ENCODE assay signal across 9 mouse cellular contexts in genomic region chr15:8633375-8633774, GRCm38 (mm10).
DNase-seq lines count a peak whose midpoint lies in the region; ATAC-seq and TF ChIP-seq lines count a peak whose summit lies in the region.
"Had no signal": no experiment of that assay in that cellular context is flagged by ENCODE, and none has a peak within 500 bp of the region (broad histone marks: within the 10 kb centered on the region; RNA-seq: fewer than 3 reads in every experiment).

No protein-coding gene starts in this region.

- 0 out of 2 replicates have a peak, but pooled peaks have one; percentile 22 for TF ChIP-seq CTCF in bone marrow, adult 2 months (IDR thresholded peaks at IDR 0.05; ENCODE audit: control insufficient read depth, insufficient read depth, low read length)

- no peaks in the 10 kb centered on the region for H3K9me3 ChIP-seq in kidney, embryonic 15.5 days (replicated peaks)
- H3K9me3 ChIP-seq in limb, embryonic 10.5 days (replicated peaks), result no peaks in the 10 kb centered on the region
- H3K9me3 ChIP-seq: limb, embryonic 15.5 days had no signal

- no peak overlapping the region for H3K9ac ChIP-seq in kidney, embryonic 15.5 days
- H3K9ac ChIP-seq: limb, embryonic 15.5 days had no signal

- DNase-seq in kidney, adult 11 months, result peak; percentile 17
- peak; percentile 71 for DNase-seq in ES-CJ7 (ENCODE audit: low read depth, low spot score)
- DNase-seq in frontal cortex, postnatal 25 days (ENCODE audit: low spot score in 2 of 2), result peak; percentile 42 to 45
- peak; percentile 61 for DNase-seq in limb, embryonic 10.5 days (ENCODE audit: low spot score)
- peak; percentile 53 to 75 for DNase-seq in right cerebral cortex, postnatal 10 days (ENCODE audit: low spot score in 2 of 2)
- DNase-seq in yolk sac, embryonic 10.5 days (ENCODE audit: low spot score), result no peak

- H3K36me3 ChIP-seq in kidney, embryonic 15.5 days, result no peaks in the 10 kb centered on the region
- H3K36me3 ChIP-seq in limb, embryonic 10.5 days, result peaks cover 13% of the 10 kb centered on the region; the same call in 1 of the 2 replicates

- no peak overlapping the region for H3K4me2 ChIP-seq in kidney, embryonic 15.5 days
- H3K4me2 ChIP-seq: limb, embryonic 15.5 days had no signal

- TF ChIP-seq POLR2A in bone marrow, adult 2 months (IDR thresholded peaks at IDR 0.05; ENCODE audit: borderline replicate concordance, control insufficient read depth, low read depth, low read length), result no peak

- WGBS in kidney, embryonic 15.5 days, result 68% methylated on average over 6 of the region's 6 CpGs
- WGBS in bone marrow, adult 2 months, result 52% methylated on average over 6 of the region's 6 CpGs
- 60% methylated on average over 6 of the region's 6 CpGs for WGBS in limb, embryonic 10.5 days

- H3K4me1 ChIP-seq in kidney, embryonic 15.5 days, result peaks cover 17% of the 10 kb centered on the region; the same call in 1 of the 2 replicates
- no peaks in the 10 kb centered on the region for H3K4me1 ChIP-seq in bone marrow, adult 2 months (ENCODE audit: control insufficient read depth, insufficient read depth, low read length)
- H3K4me1 ChIP-seq in limb, embryonic 10.5 days, result peaks cover 17% of the 10 kb centered on the region

- no peaks in the 10 kb centered on the region for H3K27me3 ChIP-seq in kidney, embryonic 15.5 days
- H3K27me3 ChIP-seq in limb, embryonic 10.5 days (ENCODE audit: low read depth, poor library complexity, severe bottlenecking), result peaks cover 10% of the 10 kb centered on the region; the same call in 1 of the 2 replicates
- H3K27me3 ChIP-seq: limb, embryonic 15.5 days had no signal

- no peak overlapping the region for H3K4me3 ChIP-seq in kidney, embryonic 15.5 days (replicated peaks)
- H3K4me3 ChIP-seq in bone marrow, adult 2 months (replicated peaks; ENCODE audit: control insufficient read depth, low read depth, low read length), result no peak overlapping the region
- H3K4me3 ChIP-seq in limb, embryonic 10.5 days, result no peak overlapping the region
- H3K4me3 ChIP-seq: limb, embryonic 15.5 days had no signal

- no peak overlapping the region for H3K27ac ChIP-seq in kidney, embryonic 15.5 days
- H3K27ac ChIP-seq in bone marrow, adult 2 months (ENCODE audit: control insufficient read depth, insufficient read depth, low read depth, low read length, poor library complexity), result no peak overlapping the region
- H3K27ac ChIP-seq in limb, embryonic 10.5 days, result no peak overlapping the region
- H3K27ac ChIP-seq: limb, embryonic 15.5 days had no signal

- ATAC-seq in kidney, embryonic 15.5 days (replicated peaks; ENCODE audit: low FRiP score), result no peak
